Mouse (Mus musculus) lung, postnatal 0 days (tissue): ENCODE measurements around the gene Nckap5.

Source experiments
- CTCF ChIP-seq: IDR thresholded peaks from 2 replicates; pipeline ENCODE4 v1.5.1; 2016; ENCODE audit warnings: antibody characterized with exemption, mild to moderate bottlenecking
- EP300 ChIP-seq: IDR thresholded peaks from 2 replicates; pipeline ENCODE4 v1.6.1; 2016; ENCODE audit warnings: antibody characterized with exemption, mild to moderate bottlenecking, control low read depth

GRCm38 (mm10) chr1:126431594-126431993 is 399.0 kb downstream of the Nckap5 start:
- no peak for TF ChIP-seq EP300
- peak; percentile 70 for TF ChIP-seq CTCF
